Mouse (Mus musculus) cerebellum, adult 11 months (tissue): Measurements from ENCODE around the gene Umodl1.

Experiments used
- DNase-seq: peaks from one replicate; pipeline ENCODE4 v3.0.0; 2022

Gene Umodl1

GRCm38 (mm10) chr17:30954340-30954739, at the start of gene Umodl1:
Gene Umodl1 (plus strand): TSS chr17:30954640.
- no peak for DNase-seq

GRCm38 (mm10) chr17:30907577-30907976, 46.9 kb upstream of the Umodl1 start:
- DNase-seq = no peak

GRCm38 (mm10) chr17:30910866-30911731, 43.3 kb upstream of the Umodl1 start:
- peak; percentile 8 for DNase-seq

GRCm38 (mm10) chr17:30911732-30912088, 42.7 kb upstream of the Umodl1 start:
- no peak for DNase-seq

GRCm38 (mm10) chr17:30912536-30912935, 41.9 kb upstream of the Umodl1 start:
- no peak for DNase-seq

- DNase-seq = no peak
Observed at GRCm38 (mm10) chr17:30914264-30914663, 40.2 kb upstream of the Umodl1 start.

- DNase-seq = no peak
Observed at GRCm38 (mm10) chr17:30923566-30923965, 30.9 kb upstream of the Umodl1 start.

- DNase-seq = no peak
Observed at GRCm38 (mm10) chr17:30930827-30931226, 23.6 kb upstream of the Umodl1 start.

- DNase-seq = no peak
Observed at GRCm38 (mm10) chr17:30932836-30933235, 21.6 kb upstream of the Umodl1 start.

- no peak for DNase-seq
Observed at GRCm38 (mm10) chr17:30935301-30935700, 19.1 kb upstream of the Umodl1 start.

GRCm38 (mm10) chr17:30938554-30938953, 15.9 kb upstream of the Umodl1 start:
- DNase-seq = no peak

- DNase-seq = no peak
Observed at GRCm38 (mm10) chr17:30948382-30948781, 6.1 kb upstream of the Umodl1 start.

- peak; percentile 46 for DNase-seq
Observed at GRCm38 (mm10) chr17:30950780-30951179, 3.7 kb upstream of the Umodl1 start.

- no peak for DNase-seq
Observed at GRCm38 (mm10) chr17:30951600-30951999, 2.8 kb upstream of the Umodl1 start.

- no peak for DNase-seq
Observed at GRCm38 (mm10) chr17:30961936-30962592, 7.6 kb downstream of the Umodl1 start.

GRCm38 (mm10) chr17:30962880-30963279, 8.4 kb downstream of the Umodl1 start:
- DNase-seq = no peak

GRCm38 (mm10) chr17:30969983-30970382, 15.5 kb downstream of the Umodl1 start:
- no peak for DNase-seq

- DNase-seq = no peak
Observed at GRCm38 (mm10) chr17:30971877-30972276, 17.4 kb downstream of the Umodl1 start.

- DNase-seq = no peak
Observed at GRCm38 (mm10) chr17:30973332-30973731, 18.9 kb downstream of the Umodl1 start.

GRCm38 (mm10) chr17:30977290-30977689, 22.9 kb downstream of the Umodl1 start:
- no peak for DNase-seq

GRCm38 (mm10) chr17:30978556-30978955, 24.1 kb downstream of the Umodl1 start:
- DNase-seq = no peak

- no peak for DNase-seq
Observed at GRCm38 (mm10) chr17:30983521-30983920, 29.1 kb downstream of the Umodl1 start.

GRCm38 (mm10) chr17:30990254-30990653, 35.8 kb downstream of the Umodl1 start:
- no peak for DNase-seq

GRCm38 (mm10) chr17:30996296-30996695, 41.9 kb downstream of the Umodl1 start:
- no peak for DNase-seq
